11 mouse cellular contexts compared by ENCODE assay signal in the genomic region with DNA sequence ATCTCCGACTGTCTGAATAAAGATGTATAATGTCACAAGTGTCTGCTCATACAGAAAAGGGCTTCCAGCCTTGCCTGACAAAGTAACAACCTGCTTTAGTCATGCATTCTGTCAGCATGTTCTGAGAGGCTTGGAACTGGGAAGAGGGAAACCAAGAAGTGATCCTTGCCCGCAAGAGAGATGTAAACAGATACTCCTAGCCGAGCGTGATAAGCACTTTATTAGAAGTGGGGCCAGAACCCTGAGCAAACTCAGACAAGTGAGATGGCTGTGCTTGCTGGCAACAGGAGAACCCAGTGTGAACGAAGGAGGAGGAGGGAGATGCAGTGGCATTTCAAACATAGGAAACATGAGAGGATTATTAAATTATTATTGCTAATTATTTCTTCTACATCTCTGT.
"Had no signal": no experiment of that assay in that cellular context is flagged by ENCODE, and none has a peak within 500 bp of the region (broad histone marks: within the 10 kb centered on the region; RNA-seq: fewer than 3 reads in every experiment).

No protein-coding gene starts in this region.

- H3K9ac ChIP-seq: kidney, embryonic 15.5 days; limb, embryonic 13.5 days; liver, embryonic 14.5 days; neural tube, embryonic 12.5 days had no signal

- DNase-seq: kidney, adult 11 months; kidney, postnatal 14 days; left cerebral cortex, postnatal 4 days; lung, postnatal 10 days; midbrain, embryonic 14.5 days; thymus, postnatal 4 days had no signal

- H3K27ac ChIP-seq: kidney, embryonic 15.5 days; limb, embryonic 13.5 days; liver, embryonic 14.5 days; midbrain, embryonic 10.5 days; neural tube, embryonic 12.5 days had no signal

- H3K4me2 ChIP-seq: kidney, embryonic 15.5 days; limb, embryonic 13.5 days; neural tube, embryonic 12.5 days had no signal

- H3K36me3 ChIP-seq: kidney, embryonic 15.5 days; limb, embryonic 13.5 days; midbrain, embryonic 10.5 days; neural tube, embryonic 12.5 days had no signal

- H3K9me3 ChIP-seq: kidney, embryonic 15.5 days; midbrain, embryonic 10.5 days; neural tube, embryonic 12.5 days had no signal

- H3K4me3 ChIP-seq: kidney, embryonic 15.5 days; limb, embryonic 13.5 days; midbrain, embryonic 10.5 days; neural tube, embryonic 12.5 days had no signal

- H3K27me3 ChIP-seq: kidney, embryonic 15.5 days; limb, embryonic 13.5 days; neural tube, embryonic 12.5 days had no signal

- H3K4me1 ChIP-seq: kidney, embryonic 15.5 days; limb, embryonic 13.5 days; midbrain, embryonic 10.5 days; neural tube, embryonic 12.5 days had no signal
